Mouse (Mus musculus): Measurements from ENCODE around the gene Vmn2r96. TPM values are rescaled to one million over a fixed set of nuclear protein-coding genes. Genes with fewer than 3 reads are reported as not detected.

The Vmn2r96 gene
- polyA plus RNA-seq, 1 experiment from 2014 or later: not detected

Other genes with a start within 250 kb of the Vmn2r96 start
- not detected in 2 replicates for gene Vmn2r95, start 149.1 kb upstream of the Vmn2r96 start, polyA plus RNA-seq (2014; fragmentation: Nextera tagmentation; extraction: Ambion mirVana)

All from heart, embryonic 14.5 days (tissue).